Mouse (Mus musculus): ENCODE results near the gene Kctd4. TPM values are rescaled to one million over a fixed set of nuclear protein-coding genes. Genes with fewer than 3 reads are reported as not detected.
A peak's percentile ranks its signal among the peaks of the same experiment; 100 is the strongest.

Kctd4 gene
- polyA plus RNA-seq, 1 experiment from 2014 or later = 0.21 TPM

GRCm38 (mm10) chr14:75953011-75953410 lies 1.8 kb upstream of the Kctd4 start:
- Histone ChIP-seq H3K4me2 (no peak overlapping the region), H3K27me3 (no peaks in the 10 kb centered on the region), H3K36me3 (no peaks in the 10 kb centered on the region), H3K9me3 (replicated peaks) (no peaks in the 10 kb centered on the region), H3K9ac (no peak overlapping the region), H3K4me1 (replicated peaks) (peaks cover under 1% of the 10 kb centered on the region; the same call in 1 of the 2 replicates), H3K27ac (no peak overlapping the region), H3K4me3 (replicated peaks) (no peak overlapping the region)
- ATAC-seq (ENCODE audit: low read depth) = no peak
- 59% methylated on average over 2 of the region's 2 CpGs for WGBS (ENCODE audit: insufficient replicate concordance)
- no peak for DNase-seq

GRCm38 (mm10) chr14:75962250-75962649 lies 7.4 kb downstream of the Kctd4 start:
- DNase-seq (no peak), ATAC-seq (ENCODE audit: low read depth) (no peak)
- no peak overlapping the region for H3K9ac ChIP-seq
- H3K36me3 ChIP-seq = no peaks in the 10 kb centered on the region
- H3K27ac ChIP-seq = no peak overlapping the region
- no peak overlapping the region for H3K4me3 ChIP-seq (replicated peaks)
- WGBS (ENCODE audit: insufficient replicate concordance) = 86% methylated on average over 9 of the region's 9 CpGs
- no peak overlapping the region for H3K4me2 ChIP-seq
- no peaks in the 10 kb centered on the region for H3K9me3 ChIP-seq (replicated peaks)
- no peaks in the 10 kb centered on the region for H3K27me3 ChIP-seq
- no peaks in the 10 kb centered on the region for H3K4me1 ChIP-seq (replicated peaks)

- Histone ChIP-seq H3K9ac (no peak overlapping the region), H3K4me3 (replicated peaks) (no peak overlapping the region), H3K4me2 (no peak overlapping the region), H3K36me3 (no peaks in the 10 kb centered on the region), H3K4me1 (replicated peaks) (no peaks in the 10 kb centered on the region), H3K27ac (no peak overlapping the region), H3K27me3 (no peaks in the 10 kb centered on the region), H3K9me3 (replicated peaks) (no peaks in the 10 kb centered on the region)
- no peak for ATAC-seq (ENCODE audit: low read depth)
- WGBS (ENCODE audit: insufficient replicate concordance) = 76% methylated on average over 5 of the region's 5 CpGs
- no peak for DNase-seq
Measured at GRCm38 (mm10) chr14:75963215-75963614, 8.4 kb downstream of the Kctd4 start.

GRCm38 (mm10) chr14:75964000-75964399 lies 9.2 kb downstream of the Kctd4 start:
- no peaks in the 10 kb centered on the region for H3K4me1 ChIP-seq (replicated peaks)
- WGBS (ENCODE audit: insufficient replicate concordance) = 77% methylated on average over 5 of the region's 5 CpGs
- no peak overlapping the region for H3K27ac ChIP-seq
- H3K9ac ChIP-seq = no peak overlapping the region
- no peaks in the 10 kb centered on the region for H3K9me3 ChIP-seq (replicated peaks)
- ATAC-seq (ENCODE audit: low read depth) (no peak), DNase-seq (no peak)
- no peaks in the 10 kb centered on the region for H3K36me3 ChIP-seq
- no peaks in the 10 kb centered on the region for H3K27me3 ChIP-seq
- no peak overlapping the region for H3K4me3 ChIP-seq (replicated peaks)
- no peak overlapping the region for H3K4me2 ChIP-seq

- DNase-seq (no peak), ATAC-seq (ENCODE audit: low read depth) (no peak)
- 87% methylated on average over 1 of the region's 1 CpGs for WGBS (ENCODE audit: insufficient replicate concordance)
- Histone ChIP-seq H3K9ac (no peak overlapping the region), H3K9me3 (replicated peaks) (no peaks in the 10 kb centered on the region), H3K4me1 (replicated peaks) (no peaks in the 10 kb centered on the region), H3K4me2 (no peak overlapping the region), H3K27me3 (no peaks in the 10 kb centered on the region), H3K36me3 (no peaks in the 10 kb centered on the region), H3K4me3 (replicated peaks) (no peak overlapping the region), H3K27ac (no peak overlapping the region)
Measured at GRCm38 (mm10) chr14:75964433-75964832, 9.6 kb downstream of the Kctd4 start.

GRCm38 (mm10) chr14:75967291-75967690 lies 12.5 kb downstream of the Kctd4 start:
- no peaks in the 10 kb centered on the region for H3K4me1 ChIP-seq (replicated peaks)
- no peak overlapping the region for H3K4me3 ChIP-seq (replicated peaks)
- H3K9me3 ChIP-seq (replicated peaks) = no peaks in the 10 kb centered on the region
- no peak overlapping the region for H3K27ac ChIP-seq
- no peak overlapping the region for H3K4me2 ChIP-seq
- WGBS (ENCODE audit: insufficient replicate concordance) = 71% methylated on average over 5 of the region's 5 CpGs
- H3K36me3 ChIP-seq = no peaks in the 10 kb centered on the region
- ATAC-seq (ENCODE audit: low read depth) (no peak), DNase-seq (no peak)
- no peaks in the 10 kb centered on the region for H3K27me3 ChIP-seq
- no peak overlapping the region for H3K9ac ChIP-seq

- no peak overlapping the region for H3K4me3 ChIP-seq (replicated peaks)
- peaks cover 26% of the 10 kb centered on the region for H3K4me1 ChIP-seq (replicated peaks)
- H3K36me3 ChIP-seq = no peaks in the 10 kb centered on the region
- ATAC-seq (ENCODE audit: low read depth) (peak; percentile 84), DNase-seq (peak; percentile 3)
- no peaks in the 10 kb centered on the region for H3K9me3 ChIP-seq (replicated peaks)
- no peaks in the 10 kb centered on the region for H3K27me3 ChIP-seq
- H3K4me2 ChIP-seq = no peak overlapping the region
- 24% methylated on average over 3 of the region's 3 CpGs for WGBS (ENCODE audit: insufficient replicate concordance)
- H3K27ac ChIP-seq = no peak overlapping the region
- no peak overlapping the region for H3K9ac ChIP-seq
Measured at GRCm38 (mm10) chr14:75976107-75976506, 21.3 kb downstream of the Kctd4 start.

- H3K4me3 ChIP-seq (replicated peaks) = no peak overlapping the region
- 88% methylated on average over 3 of the region's 3 CpGs for WGBS (ENCODE audit: insufficient replicate concordance)
- no peaks in the 10 kb centered on the region for H3K9me3 ChIP-seq (replicated peaks)
- H3K36me3 ChIP-seq = no peaks in the 10 kb centered on the region
- no peaks in the 10 kb centered on the region for H3K27me3 ChIP-seq
- peaks cover 6% of the 10 kb centered on the region for H3K4me1 ChIP-seq (replicated peaks)
- no peak overlapping the region for H3K4me2 ChIP-seq
- H3K27ac ChIP-seq = no peak overlapping the region
- H3K9ac ChIP-seq = no peak overlapping the region
- no peak for DNase-seq
- no peak for ATAC-seq (ENCODE audit: low read depth)
Measured at GRCm38 (mm10) chr14:75981231-75981630, 26.4 kb downstream of the Kctd4 start.

GRCm38 (mm10) chr14:75983891-75984290 lies 29.1 kb downstream of the Kctd4 start:
- no peak for DNase-seq
- H3K9me3 ChIP-seq (replicated peaks) = no peaks in the 10 kb centered on the region
- no peaks in the 10 kb centered on the region for H3K27me3 ChIP-seq
- H3K4me3 ChIP-seq (replicated peaks) = no peak overlapping the region
- 90% methylated on average over 2 of the region's 2 CpGs for WGBS (ENCODE audit: insufficient replicate concordance)
- no peak overlapping the region for H3K4me2 ChIP-seq
- no peak overlapping the region for H3K27ac ChIP-seq
- H3K36me3 ChIP-seq = peaks cover under 1% of the 10 kb centered on the region; the same call in 1 of the 2 replicates
- no peaks in the 10 kb centered on the region for H3K4me1 ChIP-seq (replicated peaks)
- no peak for ATAC-seq (ENCODE audit: low read depth)
- H3K9ac ChIP-seq = no peak overlapping the region

GRCm38 (mm10) chr14:75985112-75985511 lies 30.3 kb downstream of the Kctd4 start:
- H3K9me3 ChIP-seq (replicated peaks) = no peaks in the 10 kb centered on the region
- no peak for DNase-seq
- H3K27me3 ChIP-seq = no peaks in the 10 kb centered on the region
- H3K4me3 ChIP-seq (replicated peaks) = no peak overlapping the region
- no peak overlapping the region for H3K27ac ChIP-seq
- peaks cover 5% of the 10 kb centered on the region; the same call in 1 of the 2 replicates for H3K36me3 ChIP-seq
- 38% methylated on average over 4 of the region's 4 CpGs for WGBS (ENCODE audit: insufficient replicate concordance)
- H3K4me2 ChIP-seq = no peak overlapping the region
- no peak for ATAC-seq (ENCODE audit: low read depth)
- H3K9ac ChIP-seq = no peak overlapping the region
- H3K4me1 ChIP-seq (replicated peaks) = no peaks in the 10 kb centered on the region

GRCm38 (mm10) chr14:75986878-75987483 lies 32.2 kb downstream of the Kctd4 start:
- Histone ChIP-seq H3K4me3 (replicated peaks) (no peak overlapping the region), H3K4me1 (replicated peaks) (0 out of 2 replicates have a peak, but pooled peaks cover 3% of the 10 kb centered on the region), H3K27me3 (no peaks in the 10 kb centered on the region), H3K27ac (no peak overlapping the region), H3K4me2 (no peak overlapping the region), H3K9me3 (replicated peaks) (no peaks in the 10 kb centered on the region), H3K36me3 (peaks cover 5% of the 10 kb centered on the region; the same call in 1 of the 2 replicates), H3K9ac (no peak overlapping the region)
- 71% methylated on average over 7 of the region's 7 CpGs for WGBS (ENCODE audit: insufficient replicate concordance)
- DNase-seq (no peak), ATAC-seq (ENCODE audit: low read depth) (no peak)

GRCm38 (mm10) chr14:75989168-75989567 lies 34.4 kb downstream of the Kctd4 start:
- Histone ChIP-seq H3K27ac (no peak overlapping the region), H3K4me3 (replicated peaks) (no peak overlapping the region), H3K27me3 (no peaks in the 10 kb centered on the region), H3K9ac (no peak overlapping the region), H3K4me1 (replicated peaks) (0 out of 2 replicates have a peak, but pooled peaks cover 3% of the 10 kb centered on the region), H3K36me3 (peaks cover 11% of the 10 kb centered on the region), H3K9me3 (replicated peaks) (no peaks in the 10 kb centered on the region), H3K4me2 (no peak overlapping the region)
- 68% methylated on average over 1 of the region's 1 CpGs for WGBS (ENCODE audit: insufficient replicate concordance)
- DNase-seq = no peak
- no peak for ATAC-seq (ENCODE audit: low read depth)
